Mouse (Mus musculus) thymus, postnatal 10 days (tissue): ENCODE results near the gene Isg20l2.

Experiments used
- DNase-seq, 2 experiments: peaks; one replicate each; pipeline ENCODE4 v3.0.0; 2021; ENCODE audit warnings: low spot score in 2 of 2

Gene Isg20l2

DNA sequence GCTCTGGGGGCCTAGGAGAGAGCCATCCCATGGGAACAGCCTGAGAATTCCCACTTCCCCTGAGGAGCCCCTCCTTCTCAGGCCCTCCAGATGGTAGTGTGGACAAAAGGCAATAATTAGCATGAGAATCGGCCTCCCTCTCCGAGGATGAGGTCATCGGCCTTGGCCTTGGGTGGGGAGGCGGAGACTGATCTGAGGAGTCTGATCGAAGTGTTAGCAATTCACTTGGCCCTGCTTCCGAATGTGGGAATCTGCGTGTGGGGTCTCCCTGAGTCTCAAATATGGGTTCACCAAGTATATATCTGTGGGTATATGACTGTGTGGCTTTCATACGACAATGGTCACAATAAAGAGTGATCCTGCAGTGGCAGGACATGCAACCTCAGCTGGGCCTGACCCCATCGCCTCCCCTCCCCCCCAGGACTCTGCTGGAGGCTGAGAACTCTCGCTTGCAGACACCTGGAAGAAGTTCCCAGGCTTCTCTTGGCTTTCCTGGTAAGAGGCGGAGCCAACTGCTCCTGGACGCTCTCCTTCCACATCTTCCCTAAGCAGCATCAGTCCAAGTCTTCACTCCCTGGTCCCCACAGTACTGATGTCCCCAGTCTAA, 44.4 kb downstream of the Isg20l2 start:
- no peak for DNase-seq

DNA sequence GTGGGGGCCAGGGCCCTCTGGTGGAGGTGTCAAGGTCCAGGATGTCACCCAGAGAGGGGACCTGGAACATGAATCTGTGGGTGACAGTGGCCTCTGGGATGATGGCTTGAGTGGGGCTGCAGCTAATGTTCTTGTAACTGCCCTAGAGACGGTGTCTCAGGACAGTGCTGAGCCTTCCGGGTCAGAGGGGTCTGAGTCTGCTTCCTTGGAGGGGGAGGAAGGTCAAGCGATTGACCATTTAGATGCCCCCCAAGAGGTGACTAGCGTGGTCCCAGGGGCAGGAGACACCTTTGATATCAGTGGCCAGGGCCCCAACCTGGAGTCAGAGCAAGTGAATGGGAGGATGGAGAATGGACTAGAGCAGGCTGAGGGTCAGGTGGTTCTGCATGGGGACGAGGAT, 49.4 kb downstream of the Isg20l2 start:
- no peak for DNase-seq

DNA sequence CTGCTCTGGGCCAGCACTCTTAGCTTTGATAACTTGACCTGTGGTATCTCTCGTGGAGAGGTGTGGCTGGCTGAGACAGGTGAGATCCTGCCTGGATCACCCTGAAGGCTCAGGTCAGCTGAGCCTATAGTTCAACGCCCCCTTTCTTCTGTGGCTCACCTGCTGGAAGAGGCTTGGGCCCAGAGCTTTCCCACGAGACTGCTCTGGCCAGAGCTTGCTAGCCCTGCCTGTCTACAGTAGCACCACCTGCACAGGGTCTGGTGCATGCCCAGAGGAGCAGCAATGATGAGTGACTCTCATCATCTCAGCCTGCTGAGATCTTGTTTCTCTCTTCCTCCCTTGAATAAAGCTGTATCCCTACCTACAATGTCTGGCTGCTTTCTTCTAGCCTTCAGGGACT, 50.0 kb downstream of the Isg20l2 start:
- DNase-seq = no peak

DNA sequence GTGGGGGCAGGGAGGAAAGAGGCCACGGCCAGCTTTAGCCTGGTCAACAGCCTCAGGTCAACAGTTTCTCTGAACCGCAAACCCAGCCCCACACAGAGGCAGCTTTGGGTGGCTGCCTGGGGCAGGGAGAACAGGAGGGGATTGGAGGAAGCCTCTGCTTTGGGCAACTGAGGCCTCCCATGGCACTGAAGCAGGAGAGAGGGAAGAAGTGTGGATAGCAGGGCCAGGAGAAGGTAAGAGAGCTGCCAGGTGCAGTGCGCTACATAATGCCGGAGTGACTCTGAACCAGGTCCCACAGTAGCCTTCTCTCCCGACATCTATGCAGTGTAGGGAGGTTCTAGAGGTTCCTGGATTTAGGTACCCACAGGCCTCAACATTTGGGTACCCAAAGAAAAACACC, 50.6 kb downstream of the Isg20l2 start:
- no peak for DNase-seq

DNA sequence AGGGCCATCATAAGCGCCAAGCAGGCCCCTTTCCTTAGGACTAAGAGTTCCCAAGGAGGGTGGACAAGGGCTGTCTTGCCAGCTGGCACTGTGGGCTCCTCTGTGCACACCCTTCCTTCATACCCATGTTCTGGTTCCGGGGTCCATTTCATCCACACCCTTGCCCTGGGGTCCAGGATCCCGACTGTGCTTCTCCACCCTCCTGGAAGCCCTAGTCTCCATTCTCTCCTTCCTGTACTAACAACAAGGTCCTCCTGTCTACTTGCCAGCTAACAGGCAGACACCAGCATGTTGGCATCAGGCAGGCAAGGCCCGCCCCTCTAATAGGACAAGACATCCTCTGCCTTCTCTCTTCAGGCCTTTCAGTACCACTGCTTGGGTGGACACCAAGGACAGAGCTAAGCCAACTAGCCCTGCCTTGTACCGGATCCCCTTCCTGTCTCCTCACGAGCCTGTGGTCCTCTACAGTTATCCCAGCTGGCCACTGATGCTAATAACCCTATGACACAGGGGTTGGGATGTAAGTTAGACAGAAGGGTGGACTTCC, 51.2 kb downstream of the Isg20l2 start:
- DNase-seq = no peak

DNA sequence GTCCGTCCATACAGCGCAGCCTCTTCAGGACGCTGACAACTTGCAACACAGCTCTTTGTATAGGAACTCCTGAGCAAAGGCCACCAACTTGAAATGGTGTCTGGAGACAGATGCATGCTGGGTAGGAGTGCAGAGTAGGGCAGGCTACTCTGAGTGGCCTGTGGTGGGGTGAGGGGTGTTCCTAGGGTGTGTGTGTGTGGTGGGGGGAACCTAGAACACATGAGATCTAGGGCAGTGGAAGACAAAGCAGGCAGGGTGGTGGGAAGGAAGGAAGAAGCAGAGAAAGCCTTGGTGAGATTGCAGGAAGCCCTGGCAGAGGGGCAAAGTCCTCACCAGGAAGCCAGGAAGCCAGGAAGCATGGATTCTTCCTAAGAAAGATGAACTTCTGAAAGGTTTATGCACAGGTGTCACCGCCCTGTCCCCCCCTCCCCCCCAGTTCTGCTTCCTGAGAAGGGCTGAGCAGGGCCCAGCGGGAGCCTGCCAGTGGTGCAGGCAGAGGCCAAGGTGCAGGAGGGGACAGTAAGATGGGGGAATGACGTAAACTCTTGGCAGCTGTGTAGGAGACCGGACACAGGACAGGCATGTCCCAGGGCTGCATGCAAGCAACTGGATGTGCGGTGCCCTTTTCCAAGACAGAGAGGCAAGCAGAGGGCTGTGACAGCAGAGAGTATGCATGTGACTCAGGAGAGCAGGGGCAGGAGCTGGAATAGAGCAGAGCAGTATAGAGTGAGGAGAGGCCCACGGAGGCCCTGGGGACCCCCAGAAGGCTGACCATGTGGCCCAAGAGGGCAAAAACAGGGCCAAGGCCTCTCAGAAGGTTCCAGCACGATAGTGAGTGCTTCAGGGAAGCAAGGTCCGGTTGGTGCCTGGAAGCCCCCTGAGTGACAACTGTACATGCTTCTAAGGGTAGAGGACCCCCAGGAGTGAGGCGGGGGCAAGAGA, 52.1 kb downstream of the Isg20l2 start:
- DNase-seq = no peak

DNA sequence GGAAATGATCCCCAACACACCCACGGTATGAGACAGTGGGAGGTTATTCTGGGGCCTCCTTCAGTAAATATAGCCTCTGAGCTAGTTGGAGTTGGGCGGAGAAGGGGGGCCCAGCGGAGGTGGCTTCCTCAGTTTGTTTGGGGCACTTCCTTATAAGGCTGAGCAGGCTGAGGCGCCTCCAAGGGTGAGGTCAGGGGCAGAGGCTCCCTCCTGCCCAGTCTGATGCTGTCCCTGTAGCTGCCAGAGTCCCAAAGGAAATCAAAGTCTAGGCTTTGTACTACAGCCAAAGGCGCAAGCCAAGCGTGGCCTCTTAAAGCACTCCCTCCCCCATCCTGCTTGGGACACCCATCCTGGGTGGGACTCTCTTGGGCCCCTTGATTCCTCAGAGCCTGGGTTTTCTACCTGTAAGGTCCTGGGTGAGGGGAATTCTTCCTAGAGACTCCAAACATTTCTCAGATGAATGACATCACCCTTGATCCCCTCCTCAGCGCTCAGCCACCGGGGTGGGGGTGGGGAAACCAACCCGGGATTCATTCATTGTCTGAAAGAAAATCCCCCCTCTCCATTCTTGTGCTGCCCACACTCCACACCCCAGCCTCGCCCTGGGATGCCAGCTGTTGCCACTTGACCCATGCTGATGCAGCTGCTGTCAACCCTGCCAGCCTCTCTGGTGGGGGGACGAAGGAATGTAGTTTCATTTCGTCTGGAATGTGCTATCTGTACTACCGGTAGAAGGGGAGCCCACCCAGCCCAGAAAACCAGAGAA, 52.9 kb downstream of the Isg20l2 start:
- no peak for DNase-seq

DNA sequence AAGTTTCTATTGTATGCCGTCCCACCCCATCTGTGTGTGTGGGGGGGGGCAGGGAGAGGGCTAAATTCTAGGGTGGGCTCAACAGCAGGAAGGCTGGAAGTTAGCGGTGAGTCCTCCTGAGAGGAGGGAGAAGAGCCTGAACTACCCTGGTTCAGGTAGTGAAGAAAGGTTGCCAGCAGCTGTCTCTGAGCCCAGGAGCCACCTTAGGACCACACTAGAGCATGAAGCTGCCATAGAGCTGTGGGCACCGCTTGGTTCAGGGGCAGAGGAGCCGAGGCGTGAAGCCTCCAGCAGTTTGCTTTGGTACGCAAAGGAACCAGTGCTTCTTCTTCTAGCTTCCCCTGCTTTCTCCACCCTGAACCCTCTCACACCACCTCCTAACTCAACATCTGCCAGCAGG, 53.5 kb downstream of the Isg20l2 start:
- DNase-seq = no peak

DNA sequence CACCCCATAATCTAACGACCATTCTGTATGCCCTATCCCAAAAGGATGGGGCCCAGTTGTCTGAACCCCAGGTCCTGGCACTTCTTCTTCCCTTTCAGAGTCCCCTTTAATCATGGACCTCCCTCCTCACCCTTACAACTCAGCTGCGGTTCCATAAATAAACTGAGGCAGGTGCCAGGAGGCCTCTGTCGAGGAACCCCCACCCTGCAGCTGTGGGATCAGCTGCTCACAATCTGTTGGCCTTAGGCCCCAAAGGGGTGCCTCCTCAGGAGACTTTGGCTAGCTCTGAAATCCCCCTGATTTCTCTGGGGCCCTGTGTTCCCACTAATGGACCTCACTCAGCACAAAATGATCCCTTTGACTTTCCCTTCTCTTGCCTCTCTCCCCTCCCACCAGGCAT, 54.0 kb downstream of the Isg20l2 start:
- DNase-seq = no peak

DNA sequence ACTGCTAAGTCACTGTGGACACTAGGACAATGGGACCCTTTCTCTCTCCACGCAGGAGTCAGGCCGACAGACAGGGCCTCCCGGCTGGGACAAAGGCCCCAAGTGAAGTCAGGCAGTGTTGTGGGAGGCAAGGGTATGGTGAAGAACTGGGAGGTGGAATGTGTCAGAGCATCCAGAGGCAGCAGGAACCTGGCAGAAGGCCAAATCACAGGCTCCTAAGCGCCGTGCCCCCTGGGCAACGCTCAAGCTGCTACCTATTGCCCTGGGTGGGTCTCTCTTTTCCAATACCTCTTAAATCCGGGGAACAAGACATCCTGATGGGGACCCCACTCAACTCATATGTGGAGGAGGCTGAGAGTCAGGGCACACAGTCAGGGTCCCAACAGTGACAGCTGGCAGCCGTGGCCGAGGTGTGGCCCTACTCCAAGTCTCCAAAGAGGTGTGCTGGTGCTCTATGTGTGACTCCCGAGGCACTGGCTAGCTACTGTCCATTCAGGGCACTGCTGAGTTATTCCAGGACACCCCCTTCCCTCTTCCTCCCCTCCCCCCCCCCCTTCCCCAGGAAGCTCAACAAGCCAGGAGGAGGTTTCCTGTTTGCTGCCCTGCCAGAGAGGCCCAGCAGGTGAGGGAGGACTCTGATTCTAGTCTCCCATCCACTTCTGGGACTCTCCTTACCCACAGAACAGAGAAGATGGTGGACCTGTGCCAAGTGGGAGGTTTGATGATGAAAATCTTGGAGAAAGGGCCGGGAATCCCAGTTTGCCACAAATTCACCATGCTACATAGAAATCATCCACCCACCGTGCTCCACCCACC, 55.6 kb downstream of the Isg20l2 start:
- no peak for DNase-seq

DNA sequence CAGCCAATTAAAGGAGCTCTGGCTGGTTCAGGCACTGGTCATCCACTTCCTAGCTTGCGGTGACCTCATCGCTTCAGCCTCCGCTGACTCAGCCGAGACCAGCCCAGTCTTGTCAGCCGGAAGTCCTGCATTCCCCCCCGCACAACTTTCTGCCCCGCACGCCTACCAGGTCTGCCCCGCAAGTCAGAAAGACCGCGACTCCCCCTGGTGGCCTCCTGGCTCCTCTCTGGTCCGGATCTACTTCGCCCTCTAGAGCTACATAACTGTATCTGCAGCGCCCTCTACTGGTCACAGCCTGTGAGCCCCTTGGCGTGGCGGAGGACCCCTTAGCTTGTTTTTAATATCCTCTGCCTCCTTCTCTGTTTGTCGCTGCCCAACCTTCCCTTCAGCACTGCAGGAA, 56.8 kb downstream of the Isg20l2 start:
- peak; percentile 84 to 98 for DNase-seq

DNA sequence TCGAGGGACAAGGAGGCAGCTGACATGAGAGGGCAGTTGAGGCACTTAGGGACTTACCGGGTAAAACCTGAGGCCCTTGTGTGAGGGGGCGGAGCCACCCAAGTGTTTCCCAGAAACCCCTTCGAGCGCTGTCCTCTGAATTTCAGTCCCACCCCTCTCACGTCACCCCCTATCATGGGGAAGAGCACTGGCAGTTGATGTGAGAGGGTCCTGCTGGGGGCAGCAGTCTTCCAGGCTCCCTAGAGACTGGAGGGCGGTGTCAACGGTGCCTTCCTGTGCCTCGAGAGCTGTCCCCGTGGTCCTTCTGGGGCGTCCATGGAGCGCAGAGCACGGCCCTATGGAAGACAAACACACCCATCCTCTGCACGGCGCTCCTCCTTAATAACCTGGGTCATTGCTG, 57.5 kb downstream of the Isg20l2 start:
- DNase-seq = peak; percentile 35 to 41

DNA sequence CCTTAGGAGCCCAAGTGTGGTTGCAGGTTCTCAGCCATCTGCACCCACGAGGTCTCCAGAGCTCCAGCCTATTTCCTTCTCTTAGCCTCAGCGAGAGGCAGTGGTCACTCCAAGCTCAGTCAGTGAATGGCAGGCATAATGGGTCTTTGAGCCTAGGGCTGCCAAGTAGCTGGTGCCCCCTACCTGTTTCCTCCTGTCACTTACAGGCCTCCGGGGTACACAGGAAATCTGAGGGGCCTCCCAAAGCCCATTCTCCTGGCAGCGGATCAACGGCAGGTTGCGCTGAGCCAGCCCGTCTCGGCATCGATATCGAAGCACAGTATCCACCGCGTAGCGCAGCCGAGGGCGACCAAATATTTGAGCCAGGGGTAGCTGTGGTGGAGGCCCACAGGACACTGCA, 58.0 kb downstream of the Isg20l2 start:
- peak in 1 of 2 experiments; percentile 24 for DNase-seq

DNA sequence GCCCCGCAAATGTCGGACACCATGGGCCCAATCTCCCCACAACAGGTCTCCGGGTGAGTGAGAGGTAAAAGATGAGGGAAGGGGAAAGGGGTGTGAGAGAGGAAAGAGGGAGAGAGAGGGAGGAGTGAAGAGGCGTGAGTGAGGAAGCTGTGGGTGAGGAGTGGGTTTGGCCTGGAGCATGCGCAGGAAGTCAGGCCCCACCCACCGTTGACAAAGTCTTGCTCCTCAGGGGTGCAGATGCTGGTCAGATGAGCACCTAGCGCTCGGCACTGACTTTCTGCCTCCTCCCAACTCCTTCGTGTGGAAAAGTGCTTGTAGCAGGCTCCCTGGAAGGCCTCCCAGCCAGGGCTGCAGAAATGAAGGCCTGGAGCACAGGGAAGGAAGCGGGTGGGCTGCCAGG, 59.8 kb downstream of the Isg20l2 start:
- DNase-seq = no peak
